Mouse (Mus musculus): ENCODE data around the gene Fam178b. TPM values are rescaled to one million over a fixed set of nuclear protein-coding genes. Genes with fewer than 3 reads are reported as not detected.
"Not testable (repeated sequence)": the region's sequence is repeated elsewhere in the genome, so short reads cannot be mapped to it uniquely, and the experiment has no call there.

Gene Fam178b
- polyA plus RNA-seq, 1 experiment from 2014 or later: 0.25 TPM

- H3K27me3 ChIP-seq (replicated peaks): no peaks in the 10 kb centered on the region
- no peak overlapping the region for H3K4me2 ChIP-seq (replicated peaks)
- peaks cover 3% of the 10 kb centered on the region; the same call in 1 of the 2 replicates for H3K4me1 ChIP-seq (replicated peaks)
- no peaks in the 10 kb centered on the region for H3K9me3 ChIP-seq
- 77% methylated on average over 5 of the region's 5 CpGs for WGBS
- no peak overlapping the region for H3K27ac ChIP-seq
- peaks cover 32% of the 10 kb centered on the region for H3K36me3 ChIP-seq
- H3K4me3 ChIP-seq (replicated peaks): no peak overlapping the region
- H3K9ac ChIP-seq: no peak overlapping the region
- no peak for ATAC-seq
Measured at GRCm38 (mm10) chr1:36697030-36697429, 14.0 kb upstream of the Fam178b start.

- WGBS: 58% methylated on average over 6 of the region's 6 CpGs
- peaks cover 4% of the 10 kb centered on the region; the same call in 1 of the 2 replicates for H3K4me1 ChIP-seq (replicated peaks)
- H3K36me3 ChIP-seq: peaks cover 32% of the 10 kb centered on the region
- no peak for ATAC-seq
- H3K9ac ChIP-seq: no peak overlapping the region
- no peak overlapping the region for H3K4me3 ChIP-seq (replicated peaks)
- H3K27me3 ChIP-seq (replicated peaks): no peaks in the 10 kb centered on the region
- H3K27ac ChIP-seq: no peak overlapping the region
- H3K4me2 ChIP-seq (replicated peaks): no peak overlapping the region
- no peaks in the 10 kb centered on the region for H3K9me3 ChIP-seq
Measured at GRCm38 (mm10) chr1:36696411-36696810, 13.4 kb upstream of the Fam178b start.

DNA sequence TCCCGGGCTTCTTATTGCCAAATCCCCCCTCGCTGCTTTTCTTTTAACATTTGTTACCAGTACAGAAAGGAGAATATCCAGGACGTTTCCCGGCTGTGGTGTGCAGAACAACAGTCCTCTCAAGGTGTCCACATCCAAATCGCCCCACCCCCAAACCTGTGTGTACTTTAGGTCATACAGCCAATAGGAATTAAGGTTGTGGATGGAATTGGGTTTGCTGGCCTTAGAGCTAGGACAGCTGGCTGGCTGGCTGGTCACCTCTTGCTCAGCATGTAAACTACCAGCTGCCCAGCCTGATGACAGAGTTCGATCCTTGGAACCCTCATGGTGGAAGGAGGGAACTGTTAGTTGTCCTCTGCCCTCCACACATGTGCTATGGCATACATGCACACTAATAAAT, 11.9 kb upstream of the Fam178b start:
- peaks cover 17% of the 10 kb centered on the region for H3K36me3 ChIP-seq
- H3K27ac ChIP-seq: no peak overlapping the region
- no peak overlapping the region for H3K4me2 ChIP-seq (replicated peaks)
- no peak overlapping the region for H3K9ac ChIP-seq
- H3K4me3 ChIP-seq (replicated peaks): no peak overlapping the region
- ATAC-seq: no peak
- peaks cover 4% of the 10 kb centered on the region; the same call in 1 of the 2 replicates for H3K4me1 ChIP-seq (replicated peaks)
- WGBS: 85% methylated on average over 6 of the region's 6 CpGs
- H3K27me3 ChIP-seq (replicated peaks): no peaks in the 10 kb centered on the region
- no peaks in the 10 kb centered on the region for H3K9me3 ChIP-seq

- H3K9ac ChIP-seq: peak within 1 kb of the TSS; percentile 59
- under 1% methylated on average over 68 of the region's 68 CpGs for WGBS
- H3K9me3 ChIP-seq: no peaks in the 10 kb centered on the region
- peak; percentile 97 for ATAC-seq
- H3K27ac ChIP-seq: no peak within 1 kb of the TSS
- no peaks in the 10 kb centered on the region for H3K27me3 ChIP-seq (replicated peaks)
- H3K4me3 ChIP-seq (replicated peaks): peak within 1 kb of the TSS; percentile 48
- peaks cover 4% of the 10 kb centered on the region; the same call in 1 of the 2 replicates for H3K4me1 ChIP-seq (replicated peaks)
- H3K4me2 ChIP-seq (replicated peaks): peak within 1 kb of the TSS; percentile 74
- peaks cover 10% of the 10 kb centered on the region for H3K36me3 ChIP-seq
Measured at GRCm38 (mm10) chr1:36691271-36692155, 8.5 kb upstream of the Fam178b start, which contains the start of gene Cox5b. TSS of gene Cox5b (plus strand) at chr1:36691449.

DNA sequence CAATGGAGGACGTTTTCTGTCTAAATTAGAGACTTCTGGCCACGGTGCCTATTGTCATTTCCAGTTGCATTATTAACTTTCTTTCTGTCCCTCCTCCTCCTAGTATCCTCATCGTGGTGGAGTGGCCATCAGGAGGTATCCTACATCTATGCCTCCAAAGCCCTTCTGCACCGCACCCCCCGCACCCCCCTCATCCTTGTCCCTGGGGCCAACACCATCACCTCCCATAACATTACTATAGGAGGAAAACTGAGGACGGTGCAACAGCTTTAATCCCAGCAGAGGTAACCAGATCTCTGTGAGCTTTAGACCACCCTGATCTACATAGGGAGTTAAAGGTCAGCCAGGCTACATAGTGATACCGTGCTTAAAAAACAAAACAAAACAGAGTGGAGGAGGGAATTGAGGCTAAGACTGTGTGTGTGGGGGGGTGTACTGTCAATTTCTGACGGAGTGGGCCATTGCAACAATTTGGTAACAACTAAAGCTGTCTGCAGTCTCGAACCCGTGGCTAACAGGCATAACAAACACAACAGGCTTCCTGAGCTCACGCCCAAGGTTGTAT, 7.8 kb upstream of the Fam178b start:
- Histone ChIP-seq H3K4me3 (replicated peaks) (peak overlapping the region; percentile 48), H3K27me3 (replicated peaks) (no peaks in the 10 kb centered on the region), H3K27ac (no peak overlapping the region), H3K4me2 (replicated peaks) (peak overlapping the region; percentile 74), H3K9me3 (no peaks in the 10 kb centered on the region), H3K4me1 (replicated peaks) (peaks cover 4% of the 10 kb centered on the region; the same call in 1 of the 2 replicates), H3K36me3 (peaks cover 10% of the 10 kb centered on the region), H3K9ac (peak overlapping the region; percentile 9; the same call in 1 of the 2 replicates)
- no peak; the same call in 1 of the 2 replicates for ATAC-seq
- 63% methylated on average over 11 of the region's 11 CpGs for WGBS

GRCm38 (mm10) chr1:36683810-36684467, 956 bp upstream of the Fam178b start:
- Histone ChIP-seq H3K4me2 (replicated peaks) (no peak overlapping the region), H3K27me3 (replicated peaks) (no peaks in the 10 kb centered on the region), H3K27ac (no peak overlapping the region), H3K4me3 (replicated peaks) (no peak overlapping the region), H3K4me1 (replicated peaks) (no peaks in the 10 kb centered on the region; the same call in 1 of the 2 replicates), H3K9me3 (no peaks in the 10 kb centered on the region), H3K9ac (no peak overlapping the region), H3K36me3 (no peaks in the 10 kb centered on the region)
- 11% methylated on average over 13 of the region's 13 CpGs for WGBS
- ATAC-seq: peak; percentile 85

GRCm38 (mm10) chr1:36680893-36681292, 2.1 kb downstream of the Fam178b start:
- H3K4me3 ChIP-seq (replicated peaks): no peak overlapping the region
- 78% methylated on average over 7 of the region's 7 CpGs for WGBS
- H3K36me3 ChIP-seq: no peaks in the 10 kb centered on the region
- H3K9ac ChIP-seq: no peak overlapping the region
- H3K4me2 ChIP-seq (replicated peaks): no peak overlapping the region
- H3K4me1 ChIP-seq (replicated peaks): no peaks in the 10 kb centered on the region; the same call in 1 of the 2 replicates
- H3K27ac ChIP-seq: no peak overlapping the region
- ATAC-seq: no peak
- no peaks in the 10 kb centered on the region for H3K9me3 ChIP-seq
- H3K27me3 ChIP-seq (replicated peaks): no peaks in the 10 kb centered on the region

GRCm38 (mm10) chr1:36674936-36675335, 8.0 kb downstream of the Fam178b start:
- Histone ChIP-seq H3K4me1 (replicated peaks) (no peaks in the 10 kb centered on the region), H3K36me3 (no peaks in the 10 kb centered on the region), H3K9me3 (no peaks in the 10 kb centered on the region), H3K4me2 (replicated peaks) (no peak overlapping the region), H3K27ac (no peak overlapping the region), H3K9ac (no peak overlapping the region), H3K4me3 (replicated peaks) (no peak overlapping the region), H3K27me3 (replicated peaks) (no peaks in the 10 kb centered on the region)
- ATAC-seq: no peak
- 37% methylated on average over 3 of the region's 3 CpGs for WGBS

- Histone ChIP-seq H3K4me1 (replicated peaks) (no peaks in the 10 kb centered on the region), H3K9ac (no peak overlapping the region), H3K9me3 (no peaks in the 10 kb centered on the region), H3K27me3 (replicated peaks) (no peaks in the 10 kb centered on the region), H3K4me3 (replicated peaks) (no peak overlapping the region), H3K4me2 (replicated peaks) (no peak overlapping the region), H3K27ac (no peak overlapping the region), H3K36me3 (no peaks in the 10 kb centered on the region)
- 41% methylated on average over 16 of the region's 16 CpGs for WGBS
- ATAC-seq: no peak
Measured at GRCm38 (mm10) chr1:36672648-36673350, 10.2 kb downstream of the Fam178b start.

GRCm38 (mm10) chr1:36671260-36671659, 11.7 kb downstream of the Fam178b start:
- H3K9ac ChIP-seq: no peak overlapping the region
- H3K27me3 ChIP-seq (replicated peaks): no peaks in the 10 kb centered on the region
- no peaks in the 10 kb centered on the region for H3K4me1 ChIP-seq (replicated peaks)
- ATAC-seq: no peak
- no peak overlapping the region for H3K27ac ChIP-seq
- no peak overlapping the region for H3K4me2 ChIP-seq (replicated peaks)
- H3K36me3 ChIP-seq: no peaks in the 10 kb centered on the region
- H3K4me3 ChIP-seq (replicated peaks): no peak overlapping the region
- no peaks in the 10 kb centered on the region for H3K9me3 ChIP-seq
- WGBS: 91% methylated on average over 10 of the region's 10 CpGs

GRCm38 (mm10) chr1:36670256-36670655, 12.7 kb downstream of the Fam178b start:
- Histone ChIP-seq H3K27me3 (replicated peaks) (no peaks in the 10 kb centered on the region), H3K36me3 (no peaks in the 10 kb centered on the region), H3K9ac (no peak overlapping the region), H3K4me1 (replicated peaks) (0 out of 2 replicates have a peak, but pooled peaks cover 2% of the 10 kb centered on the region), H3K4me2 (replicated peaks) (no peak overlapping the region), H3K9me3 (no peaks in the 10 kb centered on the region), H3K27ac (no peak overlapping the region), H3K4me3 (replicated peaks) (no peak overlapping the region)
- 58% methylated on average over 4 of the region's 4 CpGs for WGBS
- ATAC-seq: no peak

DNA sequence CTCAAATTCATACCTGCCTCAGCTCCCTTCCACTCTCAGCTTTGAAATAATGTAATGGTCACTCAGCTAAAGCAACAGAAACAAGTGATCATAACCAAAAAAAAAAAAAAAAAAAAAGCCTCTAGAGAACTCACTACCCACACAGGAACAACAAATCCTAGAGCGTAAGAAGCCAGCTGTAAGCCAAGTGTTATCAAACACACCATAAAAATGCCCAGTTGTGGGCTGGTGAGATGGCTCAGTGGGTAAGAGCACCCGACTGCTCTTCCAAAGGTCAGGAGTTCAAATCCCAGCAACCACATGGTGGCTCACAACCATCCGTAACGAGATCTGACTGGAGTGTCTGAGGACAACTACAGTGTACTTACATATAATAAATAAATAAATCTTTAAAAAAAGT, 15.0 kb downstream of the Fam178b start:
- WGBS: 69% methylated on average over 4 of the region's 4 CpGs
- not testable (repeated sequence) for H3K9me3 ChIP-seq

More for the DNA sequence above, 15.0 kb downstream of the Fam178b start:
- not testable (repeated sequence) for H3K4me2 ChIP-seq (replicated peaks); H3K27ac ChIP-seq; H3K27me3 ChIP-seq (replicated peaks); H3K36me3 ChIP-seq; ATAC-seq; H3K4me3 ChIP-seq (replicated peaks); H3K4me1 ChIP-seq (replicated peaks); H3K9ac ChIP-seq
